Mouse (Mus musculus): ENCODE measurements around the gene Ptprk.

Ptprk gene

GRCm38 (mm10) chr10:28586565-28587138 lies 512.0 kb downstream of the Ptprk start:
- WGBS, result 38% methylated on average over 4 of the region's 4 CpGs

GRCm38 (mm10) chr10:28588401-28588800 lies 513.8 kb downstream of the Ptprk start:
- 95% methylated on average over 4 of the region's 4 CpGs for whole genome bisulfite sequencing

GRCm38 (mm10) chr10:28590822-28591221 lies 516.2 kb downstream of the Ptprk start:
- 90% methylated on average over 3 of the region's 3 CpGs for WGBS

GRCm38 (mm10) chr10:28593566-28594292 lies 519.1 kb downstream of the Ptprk start:
- WGBS, result 53% methylated on average over 4 of the region's 4 CpGs

- 93% methylated on average over 3 of the region's 3 CpGs for WGBS
These were observed 522.3 kb downstream of the Ptprk start for GRCm38 (mm10) chr10:28596897-28597296.

- WGBS, result 51% methylated on average over 3 of the region's 3 CpGs
These were observed 534.5 kb downstream of the Ptprk start for GRCm38 (mm10) chr10:28609136-28609535.

- 72% methylated on average over 2 of the region's 2 CpGs for WGBS
These were observed 539.8 kb downstream of the Ptprk start for GRCm38 (mm10) chr10:28614396-28614795.

- 95% methylated on average over 7 of the region's 7 CpGs for WGBS
These were observed 542.6 kb downstream of the Ptprk start for GRCm38 (mm10) chr10:28617203-28617602.

GRCm38 (mm10) chr10:28618002-28618401 lies 543.4 kb downstream of the Ptprk start:
- WGBS, result 86% methylated on average over 2 of the region's 2 CpGs

- WGBS, result 61% methylated on average over 1 of the region's 1 CpGs
These were observed 544.8 kb downstream of the Ptprk start for GRCm38 (mm10) chr10:28619415-28619814.

GRCm38 (mm10) chr10:28641887-28642286 lies 567.3 kb downstream of the Ptprk start:
- 87% methylated on average over 2 of the region's 2 CpGs for WGBS

Measured in cerebral cortex, adult 2 months (tissue).